Mouse (Mus musculus): Measurements from ENCODE around the gene Kng2. TPM values are rescaled to one million over a fixed set of nuclear protein-coding genes. Genes with fewer than 3 reads are reported as not detected.
"Not testable (repeated sequence)": the region's sequence is repeated elsewhere in the genome, so short reads cannot be mapped to it uniquely, and the experiment has no call there.

The Kng2 gene
- polyA plus RNA-seq (2015; fragmentation: Nextera tagmentation; extraction: Ambion mirVana) = 1.1 and 1.8 TPM in 2 replicates

DNA sequence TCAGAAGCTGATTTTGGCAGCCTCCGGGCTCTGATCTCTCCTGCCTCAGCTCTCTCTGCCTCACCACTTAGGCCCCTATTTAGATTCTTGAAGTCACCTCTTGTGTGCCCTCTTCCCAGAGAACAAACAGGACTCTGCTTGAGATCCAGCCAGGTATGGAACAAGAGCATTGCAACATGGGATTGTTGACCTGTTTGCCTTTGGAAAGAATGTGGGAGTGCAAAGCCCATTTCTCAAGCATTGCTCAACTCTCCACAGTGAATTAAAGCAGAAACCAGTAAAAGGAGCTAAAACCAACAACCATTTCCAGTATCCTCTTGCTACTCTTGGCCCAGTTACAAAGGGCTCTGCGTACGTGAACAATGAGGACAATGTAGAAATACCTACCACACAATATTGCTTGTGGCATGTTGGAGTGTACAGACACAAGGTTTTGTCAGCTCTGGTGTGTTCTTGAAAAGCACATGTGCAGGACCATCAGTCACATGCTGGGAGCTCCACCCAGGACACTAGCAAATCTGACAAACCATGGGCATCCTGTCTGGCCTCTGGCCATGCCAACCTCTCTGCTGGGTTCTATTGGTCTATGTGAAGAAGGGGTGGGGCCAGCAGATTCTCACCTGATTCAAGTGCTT is at the start of gene Kng2:
TSS of gene Kng2 (minus strand) at position 517 of the 635 bp plus-strand sequence.
- not testable (repeated sequence) for H3K9me3 ChIP-seq; H3K9ac ChIP-seq; H3K4me2 ChIP-seq; H3K27ac ChIP-seq; H3K36me3 ChIP-seq; ATAC-seq (ENCODE audit: insufficient number of reproducible peaks, low FRiP score, low TSS enrichment, low read depth); H3K4me3 ChIP-seq; H3K27me3 ChIP-seq; H3K4me1 ChIP-seq
- WGBS = 77% methylated on average over 3 of the region's 3 CpGs

DNA sequence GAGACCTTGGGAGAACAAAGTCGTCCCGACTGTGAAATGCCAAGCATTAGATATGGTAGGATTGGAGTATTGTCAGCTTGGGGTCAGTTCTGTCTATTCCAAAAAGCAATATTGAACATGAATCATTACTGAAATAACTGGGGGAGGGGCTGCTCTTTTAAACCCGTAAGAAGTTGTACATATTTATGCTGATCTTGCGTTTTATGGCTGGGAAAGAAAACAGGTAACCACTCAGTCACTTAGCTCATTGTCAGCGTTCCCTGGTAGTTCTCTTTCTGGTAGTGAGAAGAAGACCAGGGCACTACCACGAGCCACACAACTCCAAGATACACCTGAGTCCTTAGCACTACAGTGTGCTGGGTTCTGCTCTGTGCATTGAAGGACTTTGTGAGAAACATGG is 48.2 kb upstream of the Kng2 start:
- WGBS = 84% methylated on average over 6 of the region's 6 CpGs
- not testable (repeated sequence) for H3K36me3 ChIP-seq

DNA sequence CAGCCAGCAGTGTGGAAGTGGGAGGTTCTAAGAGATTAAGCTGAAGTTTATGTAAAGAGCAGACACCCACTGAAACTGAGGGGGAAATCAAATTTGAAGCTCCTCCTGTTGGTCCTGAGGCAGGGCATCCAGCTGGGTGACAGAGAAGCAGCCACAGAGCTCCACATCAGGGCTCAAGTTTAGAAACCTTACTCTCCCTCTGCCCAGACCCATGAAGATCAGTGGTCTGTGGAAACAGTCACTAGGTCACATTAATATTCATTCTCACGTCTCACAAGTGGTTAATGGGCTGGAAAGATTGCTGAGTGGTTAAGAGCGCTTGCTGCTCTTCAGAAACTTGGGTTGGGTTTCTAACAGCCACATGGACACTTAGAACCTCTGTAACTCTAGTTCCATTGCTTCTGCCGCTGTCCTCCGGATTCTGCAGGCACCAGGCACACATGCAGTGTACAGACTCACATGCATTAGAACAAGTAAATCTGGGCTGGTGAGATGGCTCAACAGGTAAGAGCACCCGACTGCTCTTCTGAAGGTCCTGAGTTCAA is 31.6 kb upstream of the Kng2 start:
- H3K4me3 ChIP-seq; H3K4me1 ChIP-seq; H3K4me2 ChIP-seq; H3K36me3 ChIP-seq; H3K9ac ChIP-seq; H3K9me3 ChIP-seq; ATAC-seq (ENCODE audit: insufficient number of reproducible peaks, low FRiP score, low TSS enrichment, low read depth); H3K27me3 ChIP-seq; H3K27ac ChIP-seq: not testable (repeated sequence)
- 87% methylated on average over 5 of the region's 5 CpGs for WGBS

More for the DNA sequence above, 48.2 kb upstream of the Kng2 start:
- not testable (repeated sequence) for H3K9ac ChIP-seq; H3K4me2 ChIP-seq; H3K27ac ChIP-seq; H3K4me3 ChIP-seq; ATAC-seq (ENCODE audit: insufficient number of reproducible peaks, low FRiP score, low TSS enrichment, low read depth); H3K27me3 ChIP-seq; H3K4me1 ChIP-seq; H3K9me3 ChIP-seq

DNA sequence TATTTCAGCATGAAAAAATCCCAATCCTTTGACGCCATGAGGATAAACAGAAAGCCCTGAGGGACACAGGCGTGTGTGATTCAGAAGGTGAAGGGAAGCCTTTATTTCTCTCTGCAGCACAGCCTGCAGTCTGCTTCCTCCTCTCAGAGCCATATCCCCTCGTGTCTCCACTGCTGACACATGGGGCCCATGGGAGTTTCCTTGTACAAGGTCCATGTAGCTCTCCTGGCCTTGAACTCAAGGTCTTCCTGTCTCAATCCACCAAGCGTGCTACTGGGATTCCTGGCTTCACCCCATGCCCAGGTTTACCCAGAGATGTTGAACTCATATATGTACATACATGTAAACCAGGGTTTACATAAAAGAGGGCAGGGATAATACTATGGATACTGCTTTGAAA is 30.3 kb upstream of the Kng2 start:
- not testable (repeated sequence) for H3K4me2 ChIP-seq; H3K27me3 ChIP-seq; H3K9ac ChIP-seq; H3K4me1 ChIP-seq; H3K9me3 ChIP-seq; H3K36me3 ChIP-seq; H3K4me3 ChIP-seq; ATAC-seq (ENCODE audit: insufficient number of reproducible peaks, low FRiP score, low TSS enrichment, low read depth); H3K27ac ChIP-seq
- WGBS = 49% methylated on average over 4 of the region's 4 CpGs

DNA sequence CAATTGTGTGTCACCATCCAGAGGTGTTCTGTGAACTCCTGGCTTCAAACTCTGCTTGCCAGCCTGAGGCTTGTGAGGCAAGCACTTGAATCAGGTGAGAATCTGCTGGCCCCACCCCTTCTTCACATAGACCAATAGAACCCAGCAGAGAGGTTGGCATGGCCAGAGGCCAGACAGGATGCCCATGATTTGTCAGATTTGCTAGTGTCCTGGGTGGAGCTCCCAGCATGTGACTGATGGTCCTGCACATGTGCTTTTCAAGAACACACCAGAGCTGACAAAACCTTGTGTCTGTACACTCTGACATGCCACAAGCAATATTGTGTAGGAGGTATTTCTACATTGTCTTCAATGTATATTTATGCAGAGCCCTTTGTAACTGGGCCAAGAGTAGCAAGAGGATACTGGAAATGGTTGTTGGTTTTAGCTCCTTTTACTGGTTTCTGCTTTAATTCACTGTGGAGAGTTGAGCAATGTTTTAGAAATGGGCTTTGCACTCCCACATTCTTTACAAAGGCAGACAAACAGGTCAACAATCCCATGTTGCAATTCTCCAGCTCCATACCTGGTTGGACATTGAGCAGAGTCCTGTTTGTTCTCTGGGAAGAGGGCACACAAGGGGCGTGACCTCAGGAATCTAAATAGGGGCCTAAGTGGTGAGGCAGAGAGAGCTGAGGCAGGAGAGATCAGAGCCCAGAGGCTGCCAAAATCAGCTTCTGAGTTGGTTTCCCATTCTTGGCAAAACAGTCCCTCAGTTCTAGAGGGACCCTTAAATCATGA is 28.6 kb upstream of the Kng2 start, which contains the start of gene Kng1:
TSS of gene Kng1 (plus strand) at position 198 of the 780 bp plus-strand sequence.
- not testable (repeated sequence) for H3K4me1 ChIP-seq; H3K9ac ChIP-seq; H3K27me3 ChIP-seq; H3K36me3 ChIP-seq; H3K9me3 ChIP-seq; H3K4me2 ChIP-seq; ATAC-seq (ENCODE audit: insufficient number of reproducible peaks, low FRiP score, low TSS enrichment, low read depth); H3K4me3 ChIP-seq; H3K27ac ChIP-seq
- WGBS = 81% methylated on average over 1 of the region's 1 CpGs

DNA sequence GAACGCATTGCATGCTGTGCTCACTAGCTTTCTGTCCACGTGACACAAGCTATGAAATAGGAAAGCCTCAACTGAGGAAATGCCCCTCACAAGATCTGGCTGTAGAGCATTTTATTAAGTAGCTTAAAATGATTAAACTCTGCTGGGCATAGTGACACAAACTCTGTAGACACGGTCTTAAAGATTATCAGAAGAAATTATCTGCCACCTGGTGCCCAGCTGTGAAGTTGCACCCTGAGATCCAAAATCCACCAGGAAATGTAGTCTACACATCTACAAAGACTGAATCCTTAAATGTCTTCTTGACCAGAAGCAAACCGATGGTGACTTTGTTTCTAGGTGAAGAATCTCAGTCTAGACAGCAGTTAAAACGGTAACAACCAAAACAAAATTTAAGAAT is 17.0 kb upstream of the Kng2 start:
- H3K4me1 ChIP-seq = no peaks in the 10 kb centered on the region
- no peak overlapping the region for H3K4me2 ChIP-seq
- H3K9me3 ChIP-seq = no peaks in the 10 kb centered on the region
- H3K36me3 ChIP-seq = no peaks in the 10 kb centered on the region
- no peak overlapping the region for H3K4me3 ChIP-seq
- no peak overlapping the region for H3K27ac ChIP-seq
- H3K27me3 ChIP-seq = no peaks in the 10 kb centered on the region
- H3K9ac ChIP-seq = no peak overlapping the region
- WGBS = 57% methylated on average over 5 of the region's 5 CpGs
- no peak for ATAC-seq (ENCODE audit: insufficient number of reproducible peaks, low FRiP score, low TSS enrichment, low read depth)

DNA sequence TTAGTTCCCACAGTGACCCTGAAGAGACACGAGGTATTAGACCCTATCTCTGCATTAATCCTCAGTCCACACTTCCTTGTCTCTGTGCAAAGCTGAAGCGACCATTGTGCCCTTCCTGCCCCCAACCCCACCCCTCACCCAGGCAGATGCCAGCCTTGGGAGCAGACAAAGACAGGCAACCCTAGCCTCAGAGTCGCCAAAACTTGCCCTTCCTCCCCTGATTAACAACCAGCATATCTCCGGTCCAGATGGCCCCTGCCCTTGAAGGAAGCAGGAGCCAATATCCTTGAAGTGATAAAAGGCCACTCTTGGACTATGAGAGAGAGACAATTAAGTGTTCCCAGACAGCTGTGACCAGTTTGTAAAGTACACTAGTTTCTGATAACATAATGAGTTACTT is 11.6 kb upstream of the Kng2 start:
- no peak overlapping the region for H3K9ac ChIP-seq
- no peak overlapping the region for H3K27ac ChIP-seq
- no peak overlapping the region for H3K4me2 ChIP-seq
- H3K9me3 ChIP-seq = no peaks in the 10 kb centered on the region
- H3K36me3 ChIP-seq = no peaks in the 10 kb centered on the region
- no peak overlapping the region for H3K4me3 ChIP-seq
- WGBS = 24% methylated on average over 4 of the region's 4 CpGs
- H3K27me3 ChIP-seq = no peaks in the 10 kb centered on the region
- no peaks in the 10 kb centered on the region for H3K4me1 ChIP-seq
- no peak for ATAC-seq (ENCODE audit: insufficient number of reproducible peaks, low FRiP score, low TSS enrichment, low read depth)

DNA sequence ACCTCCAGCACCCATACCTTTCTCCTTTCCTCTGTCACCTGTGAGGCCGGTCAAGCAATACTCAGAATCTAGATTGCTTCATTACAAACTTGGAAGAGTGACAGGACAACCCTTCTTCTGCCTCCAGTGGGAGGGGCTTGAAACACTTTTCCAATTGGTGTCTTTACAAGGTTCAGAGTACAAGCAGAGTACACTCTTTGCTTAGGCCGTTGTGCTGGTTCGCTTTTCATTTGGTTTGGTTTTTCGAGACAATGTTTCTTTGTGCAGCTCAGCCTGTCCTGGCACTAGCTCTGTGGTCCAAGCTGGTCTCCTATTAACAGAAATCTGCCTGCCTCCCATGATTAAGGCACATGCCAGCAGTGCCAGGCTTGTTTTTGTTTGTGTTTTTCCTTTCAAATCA is 10.0 kb upstream of the Kng2 start:
- no peak overlapping the region for H3K4me2 ChIP-seq
- H3K27ac ChIP-seq = no peak overlapping the region
- H3K36me3 ChIP-seq = no peaks in the 10 kb centered on the region
- no peak overlapping the region for H3K4me3 ChIP-seq
- no peaks in the 10 kb centered on the region for H3K27me3 ChIP-seq
- no peak overlapping the region for H3K9ac ChIP-seq
- ATAC-seq (ENCODE audit: insufficient number of reproducible peaks, low FRiP score, low TSS enrichment, low read depth) = no peak
- WGBS = 89% methylated on average over 4 of the region's 4 CpGs
- H3K9me3 ChIP-seq = no peaks in the 10 kb centered on the region
- H3K4me1 ChIP-seq = no peaks in the 10 kb centered on the region

DNA sequence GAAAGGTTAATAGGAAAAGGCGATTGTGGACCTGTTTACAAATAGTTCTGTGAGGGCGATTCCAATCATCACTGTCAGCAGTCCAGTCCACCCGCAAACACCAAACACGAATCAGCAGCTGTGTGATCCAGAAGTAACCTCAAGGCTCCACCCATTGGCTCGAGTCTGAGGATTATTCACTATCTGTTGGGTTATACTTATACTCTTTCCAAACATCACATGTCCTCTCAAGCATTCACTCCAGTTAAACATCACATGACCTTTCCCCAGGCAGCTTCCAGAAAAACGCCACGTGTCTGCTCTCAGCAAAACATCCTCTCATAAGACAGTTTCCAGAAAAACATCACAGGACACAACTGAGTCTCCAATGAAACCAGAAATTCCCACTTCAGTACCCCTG is 8.5 kb upstream of the Kng2 start:
- Histone ChIP-seq H3K27ac (no peak overlapping the region), H3K4me1 (no peaks in the 10 kb centered on the region), H3K4me2 (no peak overlapping the region), H3K36me3 (no peaks in the 10 kb centered on the region), H3K27me3 (no peaks in the 10 kb centered on the region), H3K9ac (no peak overlapping the region), H3K9me3 (no peaks in the 10 kb centered on the region), H3K4me3 (no peak overlapping the region)
- no peak for ATAC-seq (ENCODE audit: insufficient number of reproducible peaks, low FRiP score, low TSS enrichment, low read depth)
- WGBS = 80% methylated on average over 7 of the region's 7 CpGs

DNA sequence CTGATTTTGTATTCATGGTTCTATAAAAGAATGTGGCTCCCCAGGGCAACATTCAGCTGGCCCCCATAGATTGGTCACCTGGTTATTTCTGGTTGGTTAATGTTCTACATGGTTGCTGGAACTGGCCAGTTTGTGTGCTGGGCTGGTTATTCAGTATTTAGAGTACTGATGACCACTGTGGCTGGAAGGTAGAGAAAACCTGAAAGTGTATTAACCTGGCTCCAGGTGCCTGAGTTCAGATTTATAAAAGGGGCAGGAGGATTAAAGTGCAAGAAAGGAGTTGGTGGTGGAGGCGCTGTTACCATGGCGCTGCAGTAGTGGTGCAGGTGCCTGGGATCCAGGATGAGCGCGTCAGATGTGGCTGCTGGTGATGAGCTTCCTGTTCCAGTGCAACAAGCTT is 4.4 kb upstream of the Kng2 start:
- no peak for ATAC-seq (ENCODE audit: insufficient number of reproducible peaks, low FRiP score, low TSS enrichment, low read depth)
- H3K27ac ChIP-seq = no peak overlapping the region
- H3K4me3 ChIP-seq = no peak overlapping the region
- no peak overlapping the region for H3K9ac ChIP-seq
- H3K4me2 ChIP-seq = no peak overlapping the region
- no peaks in the 10 kb centered on the region for H3K27me3 ChIP-seq
- 93% methylated on average over 4 of the region's 4 CpGs for WGBS
- no peaks in the 10 kb centered on the region for H3K4me1 ChIP-seq
- no peaks in the 10 kb centered on the region for H3K36me3 ChIP-seq
- H3K9me3 ChIP-seq = no peaks in the 10 kb centered on the region

DNA sequence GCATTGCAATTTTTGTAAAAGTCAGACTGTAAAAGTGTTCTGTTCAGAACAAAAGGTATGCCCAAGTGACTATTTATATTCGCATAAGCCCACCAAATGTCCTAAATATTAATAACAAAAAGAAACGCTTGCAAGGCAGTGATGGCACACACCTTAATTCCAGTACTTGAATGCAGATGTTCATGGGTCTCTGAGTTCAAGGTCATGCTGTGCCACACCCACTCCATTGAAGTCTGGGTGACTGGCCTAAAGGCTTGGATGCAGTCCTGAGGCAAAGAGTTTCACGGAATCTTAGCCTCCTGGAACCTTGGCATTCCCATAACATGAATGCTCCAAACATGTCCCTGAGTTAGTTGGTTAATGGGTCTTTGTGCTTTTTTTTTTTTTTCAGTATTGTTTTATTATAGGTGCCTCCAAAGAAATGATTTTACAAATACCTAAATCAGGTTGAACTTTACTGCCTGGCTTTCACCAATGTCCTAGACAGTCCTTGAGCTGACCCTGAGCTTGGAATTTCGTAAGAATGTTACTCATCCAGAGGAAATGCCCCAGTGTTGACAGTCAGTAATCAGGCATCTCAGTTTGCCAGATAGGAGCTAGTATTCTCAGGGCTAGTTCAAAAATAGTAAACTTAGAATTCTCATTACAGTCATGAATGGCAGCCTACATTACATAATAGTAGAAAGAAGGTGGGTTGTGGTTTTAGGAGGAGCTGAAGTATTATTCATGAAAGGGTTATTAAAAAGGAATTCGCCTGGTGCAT is 1.6 kb upstream of the Kng2 start:
- H3K4me3 ChIP-seq = no peak overlapping the region
- no peak overlapping the region for H3K27ac ChIP-seq
- H3K27me3 ChIP-seq = no peaks in the 10 kb centered on the region
- H3K9ac ChIP-seq = no peak overlapping the region
- no peak for ATAC-seq (ENCODE audit: insufficient number of reproducible peaks, low FRiP score, low TSS enrichment, low read depth)
- WGBS = 69% methylated on average over 5 of the region's 5 CpGs
- no peaks in the 10 kb centered on the region for H3K9me3 ChIP-seq
- H3K4me1 ChIP-seq = no peaks in the 10 kb centered on the region
- H3K36me3 ChIP-seq = no peaks in the 10 kb centered on the region
- H3K4me2 ChIP-seq = no peak overlapping the region

DNA sequence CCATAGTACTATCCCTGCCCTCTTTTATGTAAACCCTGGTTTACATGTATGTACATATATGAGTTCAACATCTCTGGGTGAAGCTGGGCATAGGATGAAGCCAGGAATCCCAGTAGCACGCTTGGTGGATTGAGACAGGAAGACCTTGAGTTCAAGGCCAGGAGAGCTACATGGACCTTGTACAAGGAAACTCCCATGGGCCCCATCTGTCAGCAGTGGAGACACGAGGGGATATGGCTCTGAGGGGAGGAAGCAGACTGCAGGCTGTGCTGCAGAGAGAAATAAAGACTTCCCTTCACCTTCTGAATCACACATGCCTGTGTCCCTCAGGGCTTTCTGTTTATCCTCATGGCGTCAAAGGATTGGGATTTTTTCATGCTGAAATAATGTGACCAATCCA is 1.9 kb downstream of the Kng2 start:
- H3K36me3 ChIP-seq; H3K4me2 ChIP-seq; H3K27ac ChIP-seq; ATAC-seq (ENCODE audit: insufficient number of reproducible peaks, low FRiP score, low TSS enrichment, low read depth); H3K9ac ChIP-seq; H3K4me3 ChIP-seq; H3K27me3 ChIP-seq; H3K4me1 ChIP-seq; H3K9me3 ChIP-seq: not testable (repeated sequence)
- 48% methylated on average over 3 of the region's 3 CpGs for WGBS
